Mouse (Mus musculus) frontal cortex, postnatal 36 days (tissue): ENCODE results near the gene Vmn2r56.
"Not testable (repeated sequence)": the region's sequence is repeated elsewhere in the genome, so short reads cannot be mapped to it uniquely, and the experiment has no call there.

Experiments
- DNase-seq, 2 experiments: peaks; one replicate each; pipeline ENCODE4 v3.0.0; 2022; ENCODE audit warnings: low spot score in 2 of 2

Vmn2r56 gene

GRCm38 (mm10) chr7:12734904-12735303 is at the start of gene Vmn2r56:
TSS of gene Vmn2r56 (minus strand) at chr7:12735004.
- DNase-seq, result no peak

GRCm38 (mm10) chr7:12780151-12780830 is 45.5 kb upstream of the Vmn2r56 start:
- DNase-seq, result peak; percentile 82 to 90

- DNase-seq, result no peak
Observed at GRCm38 (mm10) chr7:12779782-12780150, 45.0 kb upstream of the Vmn2r56 start.

GRCm38 (mm10) chr7:12779141-12779540 is 44.3 kb upstream of the Vmn2r56 start:
- DNase-seq, result peak in 1 of 2 experiments; percentile 33

GRCm38 (mm10) chr7:12774606-12775005 is 39.8 kb upstream of the Vmn2r56 start:
- DNase-seq, result peak; percentile 41 to 67

- no peak for DNase-seq
Observed at GRCm38 (mm10) chr7:12774111-12774510, 39.3 kb upstream of the Vmn2r56 start.

GRCm38 (mm10) chr7:12749431-12750198 is 14.8 kb upstream of the Vmn2r56 start:
- DNase-seq, result no peak

- DNase-seq, result not testable (repeated sequence)
Observed at GRCm38 (mm10) chr7:12684903-12685302, 49.9 kb downstream of the Vmn2r56 start, which contains the start of gene Vmn2r55. TSS of gene Vmn2r55 (minus strand) at chr7:12685003.

- not testable (repeated sequence) for DNase-seq
Observed at GRCm38 (mm10) chr7:12640219-12640618, 94.6 kb downstream of the Vmn2r56 start, which contains the start of gene Vmn2r54. TSS of gene Vmn2r54 (minus strand) at chr7:12640319.
